Mouse (Mus musculus) brain, embryonic 14.5 days (tissue): ENCODE results near the gene Smarca5.

Experiments
- CTCF ChIP-seq: fragments of 200-500 bp; IDR thresholded peaks from 2 replicates; pipeline ENCODE4 v1.5.1; 2012; ENCODE audit warnings: inconsistent platforms, mild to moderate bottlenecking, moderate library complexity, borderline replicate concordance; ENCODE audit not compliant: insufficient read depth, insufficient read length; ENCODE audit errors: extremely low read depth
- POLR2A ChIP-seq: fragments of 200-500 bp; IDR thresholded peaks from 2 replicates; pipeline ENCODE4 v1.6.1; 2012; ENCODE audit warnings: mild to moderate bottlenecking, inconsistent platforms, borderline replicate concordance; ENCODE audit not compliant: poor library complexity, insufficient read depth, insufficient read length, severe bottlenecking; ENCODE audit errors: extremely low read depth

DNA sequence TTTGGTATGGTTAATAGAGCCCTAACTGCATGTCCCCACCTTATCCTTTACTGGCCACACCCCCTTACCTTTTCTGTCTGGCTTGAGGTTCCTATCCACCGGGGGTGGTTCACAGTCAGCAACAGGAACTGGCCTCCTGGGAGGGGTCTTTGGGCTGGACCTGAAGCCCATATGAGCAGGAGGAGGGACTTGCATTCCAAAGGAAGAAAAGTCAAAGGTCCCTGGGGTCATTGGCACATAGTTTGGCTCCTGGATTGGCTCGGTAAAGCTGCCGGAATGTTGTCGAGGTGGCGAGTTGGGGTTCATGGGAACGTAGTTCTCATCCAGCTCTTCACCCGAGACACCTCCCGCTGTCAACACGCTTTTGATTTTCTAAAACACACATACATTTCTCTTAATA, 45.3 kb upstream of the Smarca5 start:
- no peak for TF ChIP-seq CTCF
- TF ChIP-seq POLR2A, result no peak
